Mouse (Mus musculus): Measurements from ENCODE around the gene Ctnna3. TPM values are rescaled to one million over a fixed set of nuclear protein-coding genes. Genes with fewer than 3 reads are reported as not detected.
A peak's percentile ranks its signal among the peaks of the same experiment; 100 is the strongest.

Ctnna3 gene
- polyA plus RNA-seq, 1 experiment = 0.17 TPM

GRCm38 (mm10) chr10:63478946-63479345, 49.0 kb downstream of the Ctnna3 start:
- TF ChIP-seq MYOG (IDR thresholded peaks at IDR 0.05; ENCODE audit: control insufficient read depth in 1 of 3, insufficient read depth in 1 of 3, insufficient read length in 2 of 3, low read depth in 2 of 3) (no peak), USF1 (IDR thresholded peaks at IDR 0.05; ENCODE audit: low read depth) (no peak), CEBPB (IDR thresholded peaks at IDR 0.05; ENCODE audit: insufficient read depth, poor library complexity, severe bottlenecking) (no peak), POLR2AphosphoS2 (IDR thresholded peaks at IDR 0.05; ENCODE audit: insufficient read length, low read depth) (no peak), MYOD1 (IDR thresholded peaks at IDR 0.05; ENCODE audit: control insufficient read depth in 1 of 3, insufficient read length in 2 of 3, low read depth in 2 of 3) (no peak), SRF (IDR thresholded peaks at IDR 0.05; ENCODE audit: control insufficient read depth, insufficient read length, low read depth) (no peak), E2F4 (IDR thresholded peaks at IDR 0.05; ENCODE audit: insufficient read depth) (no peak), REST (IDR thresholded peaks at IDR 0.05; ENCODE audit: insufficient read depth, insufficient read length) (no peak), POLR2A (IDR thresholded peaks at IDR 0.05; ENCODE audit: insufficient read length, low read depth) (no peak), TCF12 (IDR thresholded peaks at IDR 0.05; ENCODE audit: insufficient read depth, poor library complexity, severe bottlenecking) (no peak), MAX (IDR thresholded peaks at IDR 0.05; ENCODE audit: low read depth) (no peak), TCF3 (IDR thresholded peaks at IDR 0.05; ENCODE audit: insufficient read length, low read depth) (no peak)
- no peak overlapping the region for H3ac ChIP-seq (ENCODE audit: control insufficient read depth, insufficient read length)
- H3K36me3 ChIP-seq (ENCODE audit: control insufficient read depth, insufficient read depth) = no peaks in the 10 kb centered on the region
- no peaks in the 10 kb centered on the region for H3K27me3 ChIP-seq (ENCODE audit: control insufficient read depth, insufficient read depth, insufficient read length)
- no peak overlapping the region for H3K4me2 ChIP-seq (ENCODE audit: low read depth)
- no peaks in the 10 kb centered on the region for H3K79me2 ChIP-seq (ENCODE audit: control insufficient read depth, insufficient read depth)
- no peak overlapping the region for H3K4me3 ChIP-seq

DNA sequence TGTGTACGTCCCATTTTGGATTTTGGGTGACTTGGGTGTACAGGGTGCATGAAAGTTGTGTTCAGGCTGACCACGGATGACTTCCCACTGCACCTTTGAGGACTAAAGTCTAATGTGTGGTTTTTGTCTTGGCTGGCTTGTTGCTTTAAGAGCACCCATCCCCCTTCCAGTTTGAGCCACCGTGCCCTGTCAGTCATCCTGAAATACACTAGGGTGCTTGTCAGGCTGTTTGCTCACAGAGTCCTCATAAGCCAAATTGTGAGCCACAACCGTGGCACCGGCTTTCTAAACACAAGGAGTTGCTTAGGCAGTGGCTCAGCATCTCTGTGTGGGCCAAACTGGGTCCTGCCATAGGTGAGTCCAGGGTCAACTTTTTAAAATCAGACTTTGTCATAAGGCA, 50.2 kb downstream of the Ctnna3 start:
- TF ChIP-seq TCF3 (IDR thresholded peaks at IDR 0.05; ENCODE audit: insufficient read length, low read depth) (no peak), REST (IDR thresholded peaks at IDR 0.05; ENCODE audit: insufficient read depth, insufficient read length) (no peak), POLR2AphosphoS2 (IDR thresholded peaks at IDR 0.05; ENCODE audit: insufficient read length, low read depth) (no peak), CEBPB (IDR thresholded peaks at IDR 0.05; ENCODE audit: insufficient read depth, poor library complexity, severe bottlenecking) (no peak), USF1 (IDR thresholded peaks at IDR 0.05; ENCODE audit: low read depth) (no peak), MYOD1 (IDR thresholded peaks at IDR 0.05; ENCODE audit: control insufficient read depth in 1 of 3, insufficient read length in 2 of 3, low read depth in 2 of 3) (no peak), MAX (IDR thresholded peaks at IDR 0.05; ENCODE audit: low read depth) (no peak), TCF12 (IDR thresholded peaks at IDR 0.05; ENCODE audit: insufficient read depth, poor library complexity, severe bottlenecking) (no peak), SRF (IDR thresholded peaks at IDR 0.05; ENCODE audit: control insufficient read depth, insufficient read length, low read depth) (no peak), POLR2A (IDR thresholded peaks at IDR 0.05; ENCODE audit: insufficient read length, low read depth) (no peak), MYOG (IDR thresholded peaks at IDR 0.05; ENCODE audit: control insufficient read depth in 1 of 3, insufficient read depth in 1 of 3, insufficient read length in 2 of 3, low read depth in 2 of 3) (no peak)
- Histone ChIP-seq H3K4me2 (ENCODE audit: low read depth) (peak overlapping the region; percentile 15), H3K4me3 (no peak overlapping the region), H3K27me3 (ENCODE audit: control insufficient read depth, insufficient read depth, insufficient read length) (no peaks in the 10 kb centered on the region), H3ac (ENCODE audit: control insufficient read depth, insufficient read length) (no peak overlapping the region), H3K36me3 (ENCODE audit: control insufficient read depth, insufficient read depth) (no peaks in the 10 kb centered on the region), H3K79me2 (ENCODE audit: control insufficient read depth, insufficient read depth) (no peaks in the 10 kb centered on the region)

DNA sequence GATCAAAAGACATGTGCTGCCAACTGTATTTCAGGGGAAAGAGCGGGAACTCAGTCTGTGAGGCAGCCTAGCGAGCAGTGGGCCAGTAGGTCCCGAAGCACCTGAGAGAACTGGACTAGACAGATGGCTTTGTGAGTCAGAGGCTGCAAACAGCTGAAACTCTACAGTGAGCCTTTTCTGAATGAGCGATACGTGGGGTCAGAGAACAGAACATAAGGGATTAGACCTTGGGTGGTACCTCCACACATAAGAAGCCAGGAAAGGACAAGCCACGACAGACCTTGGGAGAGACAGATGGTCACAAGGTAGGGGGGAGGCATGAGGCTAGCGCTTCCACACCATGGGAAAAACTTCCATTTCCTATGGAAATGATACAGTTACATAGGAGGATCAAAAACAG, 58.4 kb downstream of the Ctnna3 start:
- Histone ChIP-seq H3K36me3 (ENCODE audit: control insufficient read depth, insufficient read depth) (no peaks in the 10 kb centered on the region), H3ac (ENCODE audit: control insufficient read depth, insufficient read length) (no peak overlapping the region), H3K27me3 (ENCODE audit: control insufficient read depth, insufficient read depth, insufficient read length) (no peaks in the 10 kb centered on the region), H3K4me3 (no peak overlapping the region), H3K79me2 (ENCODE audit: control insufficient read depth, insufficient read depth) (no peaks in the 10 kb centered on the region), H3K4me2 (ENCODE audit: low read depth) (no peak overlapping the region)
- TF ChIP-seq E2F4 (IDR thresholded peaks at IDR 0.05; ENCODE audit: insufficient read depth) (no peak), MAX (IDR thresholded peaks at IDR 0.05; ENCODE audit: low read depth) (no peak), USF1 (IDR thresholded peaks at IDR 0.05; ENCODE audit: low read depth) (no peak), MYOD1 (IDR thresholded peaks at IDR 0.05; ENCODE audit: control insufficient read depth in 1 of 3, insufficient read length in 2 of 3, low read depth in 2 of 3) (no peak), POLR2A (IDR thresholded peaks at IDR 0.05; ENCODE audit: insufficient read length, low read depth) (no peak), SRF (IDR thresholded peaks at IDR 0.05; ENCODE audit: control insufficient read depth, insufficient read length, low read depth) (no peak), TCF3 (IDR thresholded peaks at IDR 0.05; ENCODE audit: insufficient read length, low read depth) (no peak), CEBPB (IDR thresholded peaks at IDR 0.05; ENCODE audit: insufficient read depth, poor library complexity, severe bottlenecking) (no peak), POLR2AphosphoS2 (IDR thresholded peaks at IDR 0.05; ENCODE audit: insufficient read length, low read depth) (no peak), REST (IDR thresholded peaks at IDR 0.05; ENCODE audit: insufficient read depth, insufficient read length) (no peak)

DNA sequence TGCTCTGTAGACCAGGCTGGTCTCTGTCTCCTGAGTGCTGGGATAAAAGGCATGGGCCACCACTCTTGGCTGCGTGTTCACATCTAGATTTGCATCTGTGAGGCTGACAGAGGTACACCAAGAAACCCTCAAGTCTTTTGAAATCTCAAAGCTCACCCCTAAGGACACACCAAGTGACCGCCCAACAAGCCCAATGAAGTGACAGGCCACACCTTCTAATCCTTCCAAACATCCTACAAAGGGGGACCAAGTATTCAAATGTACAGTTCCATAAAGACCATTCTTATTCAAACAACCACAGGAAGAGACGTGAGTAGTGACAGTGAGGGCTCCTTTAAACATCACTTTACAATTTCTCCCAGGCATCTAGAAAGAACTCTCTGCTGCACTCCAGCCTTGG, 94.1 kb downstream of the Ctnna3 start:
- Histone ChIP-seq H3K27me3 (ENCODE audit: control insufficient read depth, insufficient read depth, insufficient read length) (no peaks in the 10 kb centered on the region), H3ac (ENCODE audit: control insufficient read depth, insufficient read length) (no peak overlapping the region), H3K36me3 (ENCODE audit: control insufficient read depth, insufficient read depth) (no peaks in the 10 kb centered on the region), H3K4me3 (no peak overlapping the region), H3K79me2 (ENCODE audit: control insufficient read depth, insufficient read depth) (no peaks in the 10 kb centered on the region), H3K4me2 (ENCODE audit: low read depth) (no peak overlapping the region)
- TF ChIP-seq REST (IDR thresholded peaks at IDR 0.05; ENCODE audit: insufficient read depth, insufficient read length) (no peak), MYOD1 (IDR thresholded peaks at IDR 0.05; ENCODE audit: control insufficient read depth in 1 of 3, insufficient read length in 2 of 3, low read depth in 2 of 3) (no peak), MAX (IDR thresholded peaks at IDR 0.05; ENCODE audit: low read depth) (no peak), TCF3 (IDR thresholded peaks at IDR 0.05; ENCODE audit: insufficient read length, low read depth) (no peak)

DNA sequence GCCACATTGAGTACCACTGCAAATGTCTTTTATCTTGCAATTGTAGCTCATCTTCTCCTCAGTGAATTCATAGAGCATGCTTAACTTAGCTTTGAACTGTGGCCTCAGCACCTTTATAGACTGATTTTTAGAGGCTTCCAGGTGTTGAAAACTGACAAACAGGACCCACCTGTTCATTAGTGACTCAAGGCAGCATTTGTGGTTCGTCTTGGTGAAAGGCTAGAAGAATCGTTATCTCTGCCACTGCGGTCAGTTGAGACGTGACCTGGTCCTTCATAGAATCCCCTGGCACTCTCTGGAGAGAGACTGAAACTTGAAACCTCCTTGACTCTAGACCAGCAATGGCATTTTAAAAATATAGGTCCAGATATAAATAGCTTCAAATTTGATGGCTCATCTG, 96.1 kb downstream of the Ctnna3 start:
- TF ChIP-seq POLR2AphosphoS2 (IDR thresholded peaks at IDR 0.05; ENCODE audit: insufficient read length, low read depth) (no peak), MYOD1 (IDR thresholded peaks at IDR 0.05; ENCODE audit: control insufficient read depth in 1 of 3, insufficient read length in 2 of 3, low read depth in 2 of 3) (peak in 1 of 3 experiments; percentile 62)
- no peak overlapping the region for H3ac ChIP-seq (ENCODE audit: control insufficient read depth, insufficient read length)
- no peak overlapping the region for H3K4me3 ChIP-seq
- H3K36me3 ChIP-seq (ENCODE audit: control insufficient read depth, insufficient read depth) = no peaks in the 10 kb centered on the region
- peak overlapping the region; percentile 43 for H3K4me2 ChIP-seq (ENCODE audit: low read depth)
- no peaks in the 10 kb centered on the region for H3K79me2 ChIP-seq (ENCODE audit: control insufficient read depth, insufficient read depth)
- H3K27me3 ChIP-seq (ENCODE audit: control insufficient read depth, insufficient read depth, insufficient read length) = no peaks in the 10 kb centered on the region

Measured in myocyte (in vitro differentiated cells).